Mouse (Mus musculus): ENCODE data around the gene Ifnar2.

Ifnar2 gene

DNA sequence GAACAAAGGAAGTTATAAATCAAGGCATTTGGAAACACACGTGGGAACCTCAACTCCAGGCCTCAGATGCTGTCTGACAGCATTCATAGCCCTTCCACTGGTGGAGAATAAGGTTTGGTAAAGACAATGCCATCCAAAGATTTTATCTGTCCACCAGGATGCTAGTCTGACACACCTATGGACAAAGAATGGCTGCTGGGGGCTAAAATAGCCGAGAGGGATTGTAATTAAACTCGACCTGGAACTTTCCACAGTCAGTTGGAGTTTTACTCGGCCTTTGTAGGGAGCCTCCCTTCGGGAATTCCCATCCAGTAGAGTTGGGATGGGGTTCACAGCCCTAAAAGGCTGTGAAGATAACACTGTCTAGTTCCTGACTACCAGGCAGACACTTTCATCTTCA is 54.9 kb downstream of the Ifnar2 start:
- 72% methylated on average over 5 of the region's 5 CpGs for WGBS

- 86% methylated on average over 8 of the region's 8 CpGs for WGBS
Measured at GRCm38 (mm10) chr16:91428259-91428865, 55.8 kb downstream of the Ifnar2 start.

DNA sequence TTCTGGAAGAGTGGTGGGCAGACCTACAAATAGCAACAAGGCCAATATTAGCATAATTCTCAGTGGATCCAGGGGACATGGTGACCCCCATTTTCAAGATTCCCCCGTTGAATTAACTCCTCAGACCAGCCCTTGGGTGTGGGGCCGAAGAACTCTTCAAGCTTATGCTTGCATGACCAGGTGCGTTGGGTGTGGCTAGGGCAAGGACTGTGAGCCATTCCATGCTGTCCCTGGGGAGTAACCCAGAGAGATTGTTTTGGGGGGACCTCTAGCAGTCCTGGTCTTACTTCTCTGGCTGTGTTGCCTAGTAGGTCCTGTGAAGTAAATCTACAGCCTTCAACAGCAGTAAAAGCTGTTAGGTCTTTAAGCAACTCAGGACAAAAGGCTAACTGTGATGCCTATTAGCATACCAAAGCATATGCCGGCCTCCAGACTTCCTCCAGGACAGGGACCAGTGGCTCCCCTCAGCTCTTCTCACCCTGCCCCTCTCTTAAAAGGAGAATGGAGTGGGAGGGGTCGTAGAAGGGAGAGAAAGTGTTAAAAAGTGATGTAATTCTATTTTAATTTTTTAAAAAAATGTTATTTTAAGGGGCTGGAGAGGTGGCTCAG is 60.2 kb downstream of the Ifnar2 start:
- WGBS = 71% methylated on average over 5 of the region's 5 CpGs

GRCm38 (mm10) chr16:91433329-91433933 is 60.8 kb downstream of the Ifnar2 start:
- 79% methylated on average over 8 of the region's 8 CpGs for WGBS

- WGBS = 96% methylated on average over 3 of the region's 3 CpGs
Measured at GRCm38 (mm10) chr16:91434119-91434518, 61.5 kb downstream of the Ifnar2 start.

DNA sequence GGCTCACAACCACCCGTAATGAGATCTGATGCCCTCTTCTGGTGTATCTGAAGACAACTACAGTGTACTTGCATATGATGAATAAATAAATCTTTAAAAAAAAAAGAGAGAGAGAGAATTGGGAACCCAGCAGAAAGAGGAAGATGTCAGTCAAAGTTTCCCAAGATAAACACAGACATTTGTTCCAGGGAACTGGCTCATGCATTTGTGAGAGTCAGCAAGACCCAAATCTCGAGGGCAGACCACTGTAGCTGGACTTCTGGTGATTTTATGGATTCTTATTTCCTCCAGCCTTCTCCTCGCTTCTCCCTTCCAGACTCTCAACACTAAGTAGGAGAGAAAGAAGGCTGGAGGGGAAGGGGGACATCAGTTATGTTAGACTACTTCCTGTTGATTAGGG is 65.5 kb downstream of the Ifnar2 start:
- 66% methylated on average over 3 of the region's 3 CpGs for WGBS

- 94% methylated on average over 1 of the region's 1 CpGs for WGBS
Measured at GRCm38 (mm10) chr16:91438599-91438998, 66.0 kb downstream of the Ifnar2 start.

DNA sequence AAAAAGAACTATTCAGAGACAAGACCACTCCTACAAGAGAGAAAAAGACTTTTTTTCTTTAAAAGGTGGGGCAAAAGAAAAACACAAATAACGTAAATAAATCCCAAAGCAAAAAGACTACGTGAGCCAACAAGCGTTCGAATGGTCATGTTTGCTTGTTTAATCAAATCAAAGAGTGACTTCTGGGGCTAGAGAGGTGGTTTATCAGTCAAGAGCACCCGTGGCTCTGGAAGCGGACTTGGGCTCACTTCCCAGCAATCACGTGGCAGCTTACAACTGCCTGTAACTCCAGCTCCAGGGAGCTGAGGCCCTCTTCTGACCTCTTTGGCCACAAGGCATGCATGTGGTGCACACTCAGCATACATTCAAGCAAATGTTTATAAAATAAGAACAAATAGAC is 68.8 kb downstream of the Ifnar2 start:
- 62% methylated on average over 7 of the region's 7 CpGs for WGBS

DNA sequence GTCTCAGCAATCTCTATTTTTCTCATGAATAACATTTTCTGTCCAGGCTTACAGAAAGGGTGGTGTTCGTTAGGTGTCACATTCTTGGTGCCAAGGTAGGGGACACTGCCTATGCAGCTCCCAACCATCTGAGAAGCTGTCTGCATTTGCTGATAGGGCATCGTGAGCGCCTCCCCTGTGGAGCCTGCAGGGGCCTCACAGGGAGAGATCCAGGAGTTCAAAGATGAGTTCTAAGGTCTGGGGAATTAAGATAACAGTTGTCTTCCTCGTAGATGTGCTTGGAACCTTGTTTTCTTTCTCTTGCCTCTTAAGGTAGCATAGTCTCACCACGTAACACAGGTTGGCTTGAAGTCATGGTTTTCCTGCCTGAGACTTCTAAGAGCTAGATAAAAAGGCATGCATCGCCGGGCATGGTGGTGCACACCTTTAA is 69.2 kb downstream of the Ifnar2 start:
- 78% methylated on average over 7 of the region's 7 CpGs for WGBS

DNA sequence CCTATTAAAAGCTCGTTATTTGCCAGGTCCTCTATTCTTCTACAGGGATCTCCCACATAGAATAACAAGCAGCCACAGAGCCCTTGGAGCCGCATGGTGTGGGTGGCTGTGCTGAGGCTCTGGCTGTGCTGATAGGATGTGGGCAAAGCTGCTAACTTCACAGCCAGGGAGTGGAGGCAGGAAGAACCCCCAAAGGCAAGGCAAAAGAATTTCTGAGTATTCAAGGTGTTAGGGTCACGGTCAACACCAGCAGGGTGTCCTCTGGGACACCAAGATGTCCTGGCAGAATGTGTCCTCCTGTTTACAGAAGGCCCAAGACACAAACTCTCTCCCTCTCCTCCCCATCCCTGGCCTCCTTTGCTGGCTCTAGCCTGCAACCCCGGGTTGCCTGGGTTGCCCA is 69.9 kb downstream of the Ifnar2 start:
- WGBS = 46% methylated on average over 4 of the region's 4 CpGs

DNA sequence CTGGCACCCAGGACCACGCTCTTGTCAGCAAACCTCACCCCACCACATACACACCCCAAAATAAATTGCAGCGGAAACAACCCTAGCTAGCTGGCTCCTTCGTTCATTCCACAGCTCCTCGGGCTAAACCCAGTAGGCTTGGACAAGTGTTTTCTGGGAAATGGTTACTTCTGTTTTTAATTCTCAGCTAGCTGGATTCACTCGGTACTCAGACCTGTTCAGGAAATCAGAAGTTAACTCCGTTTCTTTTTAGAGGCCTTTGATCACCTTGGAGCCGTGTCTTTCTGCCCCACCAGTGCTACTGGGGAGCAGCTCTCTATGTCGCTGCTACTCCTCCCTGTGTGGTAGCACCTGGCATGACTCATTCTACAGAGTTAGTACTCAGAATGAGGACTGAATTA is 70.6 kb downstream of the Ifnar2 start:
- WGBS = 43% methylated on average over 8 of the region's 8 CpGs

GRCm38 (mm10) chr16:91444847-91445246 is 72.3 kb downstream of the Ifnar2 start:
- 92% methylated on average over 4 of the region's 4 CpGs for WGBS

DNA sequence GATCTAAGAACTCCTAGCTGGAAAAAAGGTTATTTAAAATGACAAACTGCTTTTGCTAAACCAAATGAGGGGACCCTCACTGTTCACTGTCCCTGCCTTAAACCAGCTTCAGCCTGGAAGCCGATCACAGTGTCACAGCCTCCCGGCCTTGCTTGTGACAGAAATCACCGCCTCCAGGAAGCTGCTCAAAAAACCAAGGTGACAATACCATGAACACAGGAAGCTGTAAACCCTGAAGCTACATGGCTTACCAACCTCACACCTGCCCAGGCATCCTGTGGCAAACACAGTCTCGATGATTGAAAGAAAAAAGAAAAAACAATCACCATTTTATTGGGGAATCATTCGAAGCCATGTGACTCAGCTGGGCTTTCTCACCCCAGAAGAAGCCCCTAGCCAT is 73.0 kb downstream of the Ifnar2 start:
- WGBS = 86% methylated on average over 5 of the region's 5 CpGs

DNA sequence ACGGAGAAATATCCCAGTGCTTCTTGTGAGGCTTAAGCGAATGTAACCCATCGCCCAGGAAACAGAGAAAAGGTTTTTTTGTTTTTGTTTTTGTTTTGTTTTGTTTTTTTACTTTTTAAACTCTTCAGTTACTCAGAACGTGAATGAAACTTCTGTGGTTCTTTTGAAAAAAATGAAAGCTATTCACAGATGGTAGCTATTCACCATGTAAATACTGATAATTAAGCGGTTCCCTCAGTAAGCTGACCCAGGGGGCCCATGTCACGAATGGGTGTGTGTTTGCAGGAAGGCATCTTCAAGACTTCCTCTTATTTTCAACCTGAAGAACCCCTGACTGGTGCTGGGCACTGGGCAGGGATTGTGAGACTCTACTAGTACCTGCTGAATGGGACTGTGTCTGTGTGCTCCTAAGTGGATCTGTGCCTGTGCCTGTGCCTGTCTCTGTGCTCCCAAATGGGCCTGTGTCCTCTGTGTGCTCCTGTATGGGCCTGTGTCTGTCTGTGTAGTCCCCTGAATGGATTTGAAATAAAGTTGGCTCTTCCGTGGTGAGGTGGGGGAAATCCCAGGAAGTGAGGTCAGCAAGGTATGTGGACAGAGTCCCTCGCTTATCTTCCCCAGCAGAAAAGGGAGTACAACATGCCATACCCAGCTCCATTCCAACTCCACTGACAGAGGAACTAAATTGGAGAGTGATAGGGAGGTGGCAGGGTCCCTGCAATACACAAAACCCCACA is 74.4 kb downstream of the Ifnar2 start:
- WGBS = 78% methylated on average over 8 of the region's 8 CpGs

DNA sequence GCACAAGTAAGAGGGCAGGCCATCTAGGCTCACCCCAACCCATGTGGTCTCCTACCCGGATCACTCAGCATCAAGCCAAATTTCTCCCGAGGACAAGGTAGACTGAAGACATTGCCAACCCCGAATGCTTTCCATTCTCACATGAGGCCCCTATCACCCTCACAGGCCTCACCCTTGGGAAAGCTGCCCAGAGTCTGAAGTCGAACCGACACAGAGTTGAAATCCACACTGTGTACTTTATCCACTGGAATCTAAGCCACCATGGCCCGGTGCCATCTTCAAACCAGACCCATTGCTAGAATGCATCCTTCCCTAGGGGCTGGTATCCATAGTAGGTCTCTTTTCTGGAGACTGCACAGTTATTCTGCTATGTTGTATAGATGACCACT is 74.9 kb downstream of the Ifnar2 start:
- WGBS = 72% methylated on average over 6 of the region's 6 CpGs

DNA sequence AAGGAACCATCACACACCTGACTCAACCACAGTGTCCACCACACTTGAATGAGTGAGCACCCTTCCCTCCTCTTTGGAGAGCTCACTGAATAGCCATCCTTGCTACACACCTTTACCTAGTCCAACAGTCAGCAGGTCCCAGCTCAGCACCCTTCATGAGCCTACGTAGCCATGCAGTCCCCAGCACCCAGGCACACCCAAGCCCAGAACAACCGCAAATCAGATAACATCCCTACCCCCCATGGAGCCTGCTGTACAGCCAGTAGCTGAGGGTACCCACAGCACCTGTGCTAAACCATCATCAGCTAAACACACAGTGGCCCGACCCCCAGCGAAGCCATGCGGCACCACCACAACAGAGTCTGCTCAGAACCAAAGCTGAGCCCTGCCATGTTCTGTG is 75.5 kb downstream of the Ifnar2 start:
- WGBS = 98% methylated on average over 5 of the region's 5 CpGs

- WGBS = 92% methylated on average over 7 of the region's 7 CpGs
Measured at GRCm38 (mm10) chr16:91448895-91449294, 76.3 kb downstream of the Ifnar2 start.

DNA sequence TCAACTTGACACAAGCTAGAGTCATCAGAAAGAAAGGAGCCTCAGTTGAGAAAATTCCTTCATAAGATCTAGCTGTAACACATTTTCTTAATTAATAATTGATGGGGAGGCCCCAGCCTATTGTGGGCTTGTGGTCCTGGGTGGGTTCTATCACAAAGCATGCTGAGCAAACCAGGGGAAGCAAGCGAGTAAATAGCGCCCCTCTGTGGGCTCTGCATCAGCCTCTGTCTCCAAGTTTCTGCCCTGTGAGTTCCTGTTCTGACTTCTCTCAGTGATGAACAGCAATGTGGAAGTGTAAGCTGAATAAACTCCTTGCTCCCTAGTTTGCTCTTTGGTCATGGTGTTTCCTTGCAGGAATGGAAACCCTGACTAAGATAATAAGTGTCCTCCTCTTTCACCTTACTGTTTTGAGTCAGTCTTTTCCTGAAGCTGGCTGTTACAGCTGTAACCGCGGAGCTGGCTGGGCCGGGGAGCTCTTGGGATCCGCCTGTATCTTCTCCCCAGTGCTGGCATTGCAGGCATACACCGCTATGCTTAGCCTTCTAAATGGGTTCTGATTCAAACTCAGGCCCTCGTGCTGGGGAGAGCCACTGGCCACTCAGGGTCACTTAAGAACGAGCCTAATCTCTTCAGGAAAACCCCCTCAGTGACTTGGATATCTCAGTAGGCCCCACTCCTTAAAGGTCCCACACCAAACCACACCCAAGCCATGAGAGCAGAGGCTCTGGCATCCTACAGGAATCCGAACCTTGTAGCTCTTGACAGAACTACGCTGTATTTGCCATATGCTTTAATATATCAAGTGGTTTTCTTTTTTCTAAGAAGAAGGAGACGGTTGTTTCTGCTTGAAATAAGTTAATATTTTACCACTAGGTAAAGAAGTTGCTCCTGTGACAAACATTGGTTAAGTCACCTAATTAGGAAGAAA is 77.8 kb downstream of the Ifnar2 start:
- WGBS = 92% methylated on average over 12 of the region's 12 CpGs

DNA sequence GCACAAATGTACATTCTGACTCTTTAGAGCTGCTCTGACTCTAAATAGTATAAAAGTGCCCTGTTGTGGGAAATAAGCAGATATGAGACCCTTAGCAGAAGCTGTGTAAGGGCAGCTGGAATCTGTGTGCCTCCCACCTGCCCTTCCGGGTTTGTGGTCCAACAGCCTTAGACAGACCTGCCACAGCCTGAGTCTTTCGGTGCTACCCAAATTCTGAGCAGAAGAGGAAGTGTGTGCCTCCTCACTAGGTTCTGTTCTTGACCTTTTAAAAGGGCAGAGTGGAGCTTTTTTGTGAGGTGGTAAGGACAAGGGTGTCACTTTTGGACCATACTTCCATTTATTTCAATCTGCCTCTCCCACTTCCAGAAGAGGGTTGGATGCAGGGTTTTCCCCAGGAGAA is 79.4 kb downstream of the Ifnar2 start:
- 84% methylated on average over 2 of the region's 2 CpGs for WGBS

DNA sequence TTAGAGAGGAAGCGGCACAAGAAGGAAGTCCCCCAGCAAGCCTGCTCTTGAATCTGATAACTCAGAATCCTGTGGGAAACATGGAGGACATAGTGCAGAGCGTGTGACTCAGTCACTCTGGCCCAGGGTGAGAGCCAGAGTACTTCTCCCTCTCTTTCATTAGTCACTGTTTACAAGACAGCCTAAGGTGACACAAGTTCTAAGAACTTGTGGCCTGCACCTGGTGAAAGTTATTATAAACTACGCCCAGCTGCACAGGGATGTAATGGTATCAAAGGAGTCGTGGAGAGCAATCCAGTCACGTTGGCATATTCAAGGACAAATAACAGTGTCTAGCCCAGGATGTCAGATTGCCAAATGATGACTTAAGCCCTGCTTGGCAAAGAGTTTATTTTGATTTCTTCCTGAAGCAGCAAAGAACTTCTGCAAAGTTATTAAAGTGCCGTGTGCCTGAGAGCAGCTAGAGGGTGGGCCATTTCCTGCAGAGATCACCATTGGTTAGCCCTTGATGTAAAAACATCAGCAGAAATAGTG is 79.8 kb downstream of the Ifnar2 start:
- WGBS = 62% methylated on average over 6 of the region's 6 CpGs
